Mouse (Mus musculus) Patski (cell line): ENCODE results near the gene Casp1. TPM values are rescaled to one million over a fixed set of nuclear protein-coding genes. Genes with fewer than 3 reads are reported as not detected.
A peak's percentile ranks its signal among the peaks of the same experiment; 100 is the strongest.

Experiments used
- ATAC-seq: fragments of 100-300 bp; one replicate; pipeline ENCODE4 v1.8.0; 2021
- CTCF ChIA-PET: fragments of 350-600 bp; sonication (Branson Sonifier 250); formaldehyde crosslinking; loops from one replicate; lab custom pipeline; 2022; ENCODE audit warnings: inconsistent platforms; lab: Charles Lee
- POLR2A ChIA-PET: fragments of 350-600 bp; sonication (Branson Sonifier 250); formaldehyde crosslinking; loops from one replicate; lab custom pipeline; 2022; ENCODE audit warnings: antibody characterized with exemption, inconsistent platforms; lab: Charles Lee
- DNase-seq: peaks from one replicate; pipeline ENCODE4 v3.0.0-alpha.2; 2011; ENCODE audit warnings: low read depth, low spot score
- H3K27me3 ChIP-seq: fragments of 371-371 bp; one replicate; pipeline ENCODE4 v1.5.1; 2021
- CTCF ChIP-seq: fragments of 100-300 bp; IDR thresholded peaks from one replicate; pipeline ENCODE4 v1.5.1; 2021
- in situ Hi-C: fragments of 300-500 bp; cut with MboI; formaldehyde crosslinking; loops from 3 replicates; pipeline ENCODE4 v1.11.1; 2018; ENCODE audit warnings: low pct_unique_long_range_greater_than_20kb, mixed read lengths
- polyA plus RNA-seq: library from polyadenylated mRNA; unstranded; gene quantifications from one replicate; pipeline ENCODE4 v1.2.3, GENCODE M21; 2021

Casp1 gene
- polyA plus RNA-seq, 1 experiment from 2014 or later = 13.3 TPM

- in situ Hi-C loops = no loop called here
- TF ChIP-seq CTCF = no peak
- ChIA-PET POLR2A (no interaction called here), CTCF (interaction anchor here (1.1 kb wide), 1 partner anchor 35 kb away, joined by 4 read pairs; the partner anchor contains the start of gene Casp12)
- DNase-seq (no peak), ATAC-seq (no peak)
- no peaks in the 10 kb centered on the region for H3K27me3 ChIP-seq
Observed at GRCm38 (mm10) chr9:5310112-5310511, 11.8 kb downstream of the Casp1 start.

GRCm38 (mm10) chr9:5311435-5311834, 13.1 kb downstream of the Casp1 start:
- in situ Hi-C loops = no loop called here
- DNase-seq (peak; percentile 25), ATAC-seq (peak; percentile 54)
- CTCF ChIA-PET = no interaction called here
- TF ChIP-seq CTCF = no peak
- POLR2A ChIA-PET = interaction anchor here (0.5 to 0.9 kb wide), 2 partner anchors 12 to 44 kb away, joined by 3 to 4 read pairs; no protein-coding TSS in a partner anchor
- H3K27me3 ChIP-seq = no peaks in the 10 kb centered on the region

GRCm38 (mm10) chr9:5328204-5328603, 29.9 kb downstream of the Casp1 start:
- no peak for ATAC-seq
- POLR2A ChIA-PET = no interaction called here

GRCm38 (mm10) chr9:5332441-5332840, 34.1 kb downstream of the Casp1 start:
- no peak for TF ChIP-seq CTCF
- in situ Hi-C loops = loop anchor here (25.0 kb wide), 1 partner anchor 1330 kb away; no protein-coding TSS in a partner anchor
- ATAC-seq (no peak), DNase-seq (no peak)
- H3K27me3 ChIP-seq = no peaks in the 10 kb centered on the region
- CTCF ChIA-PET = no interaction called here
- POLR2A ChIA-PET = no interaction called here

More at GRCm38 (mm10) chr9:5328204-5328603, 29.9 kb downstream of the Casp1 start:
- no peaks in the 10 kb centered on the region for H3K27me3 ChIP-seq
- CTCF ChIA-PET = no interaction called here
- in situ Hi-C loops = loop anchor here (25.0 kb wide), 1 partner anchor 1334 kb away; no protein-coding TSS in a partner anchor
- no peak for DNase-seq
- TF ChIP-seq CTCF = no peak

- no peaks in the 10 kb centered on the region for H3K27me3 ChIP-seq
- no peak for ATAC-seq
- no peak for DNase-seq
- ChIA-PET CTCF (no interaction called here), POLR2A (no interaction called here)
- in situ Hi-C loops = loop anchor here (25.0 kb wide), 1 partner anchor 1329 kb away; no protein-coding TSS in a partner anchor
- TF ChIP-seq CTCF = no peak
Observed at GRCm38 (mm10) chr9:5333422-5333821, 35.1 kb downstream of the Casp1 start.

GRCm38 (mm10) chr9:5343092-5343491, 44.8 kb downstream of the Casp1 start:
- H3K27me3 ChIP-seq = no peaks in the 10 kb centered on the region
- ChIA-PET CTCF (no interaction called here), POLR2A (no interaction called here)
- TF ChIP-seq CTCF = no peak
- no peak for ATAC-seq
- no peak for DNase-seq
- in situ Hi-C loops = loop anchor here (25.0 kb wide), 1 partner anchor 1319 kb away; no protein-coding TSS in a partner anchor

GRCm38 (mm10) chr9:5344090-5344489, 45.8 kb downstream of the Casp1 start:
- DNase-seq (no peak), ATAC-seq (no peak)
- TF ChIP-seq CTCF = no peak
- no peaks in the 10 kb centered on the region for H3K27me3 ChIP-seq
- ChIA-PET CTCF (no interaction called here), POLR2A (no interaction called here)
- in situ Hi-C loops = loop anchor here (25.0 kb wide), 1 partner anchor 1318 kb away; no protein-coding TSS in a partner anchor

GRCm38 (mm10) chr9:5345291-5345898, 47.1 kb downstream of the Casp1 start, which contains the start of gene Casp12:
Gene Casp12, plus strand, starts transcription at chr9:5345430.
- in situ Hi-C loops = loop anchor here (25.0 kb wide), 1 partner anchor 1317 kb away; no protein-coding TSS in a partner anchor
- no peaks in the 10 kb centered on the region for H3K27me3 ChIP-seq
- DNase-seq = peak; percentile 46
- POLR2A ChIA-PET = no interaction called here
- no peak for TF ChIP-seq CTCF
- CTCF ChIA-PET = interaction anchor here (1.2 to 1.6 kb wide), 2 partner anchors 28 to 35 kb away, joined by 3 to 4 read pairs; no protein-coding TSS in a partner anchor
- ATAC-seq = peak; percentile 91

GRCm38 (mm10) chr9:5347381-5347780, 49.1 kb downstream of the Casp1 start:
- in situ Hi-C loops = loop anchor here (25.0 kb wide), 1 partner anchor 1315 kb away; no protein-coding TSS in a partner anchor
- CTCF ChIA-PET = no interaction called here
- POLR2A ChIA-PET = no interaction called here

GRCm38 (mm10) chr9:5353673-5354072, 55.4 kb downstream of the Casp1 start:
- peak; percentile 57 for ATAC-seq
- ChIA-PET CTCF (no interaction called here), POLR2A (no interaction called here)
- no peak for TF ChIP-seq CTCF
- in situ Hi-C loops = no loop called here
- H3K27me3 ChIP-seq = no peaks in the 10 kb centered on the region
- DNase-seq = no peak

More at GRCm38 (mm10) chr9:5347381-5347780, 49.1 kb downstream of the Casp1 start:
- H3K27me3 ChIP-seq = no peaks in the 10 kb centered on the region
- DNase-seq (no peak), ATAC-seq (no peak)
- TF ChIP-seq CTCF = no peak

- POLR2A ChIA-PET = no interaction called here
Observed at GRCm38 (mm10) chr9:5356801-5357200, 58.5 kb downstream of the Casp1 start.

More at GRCm38 (mm10) chr9:5356801-5357200, 58.5 kb downstream of the Casp1 start:
- no peaks in the 10 kb centered on the region for H3K27me3 ChIP-seq
- in situ Hi-C loops = no loop called here
- DNase-seq (no peak), ATAC-seq (no peak)
- CTCF ChIA-PET = interaction anchor here (1.7 kb wide), 1 partner anchor 10 kb away, joined by 5 read pairs; no protein-coding TSS in a partner anchor
- TF ChIP-seq CTCF = no peak

Other genes with a start within 250 kb of the Casp1 start
- 53.4 TPM for gene Casp4, start 10.3 kb downstream of the Casp1 start, polyA plus RNA-seq
- gene Casp12, start 46.9 kb downstream of the Casp1 start, polyA plus RNA-seq = 94.1 TPM